Mouse (Mus musculus): ENCODE measurements around the gene Slc43a1. TPM values are rescaled to one million over a fixed set of nuclear protein-coding genes. Genes with fewer than 3 reads are reported as not detected.

The Slc43a1 gene
- total and polyA plus RNA-seq, 2 experiments from 2014 or later, result 0.46 to 1.8 TPM

GRCm38 (mm10) chr2:84841905-84842304 is 3.3 kb downstream of the Slc43a1 start:
- TF ChIP-seq CTCF (IDR thresholded peaks at IDR 0.05), result no peak
- H3K27me3 ChIP-seq (ENCODE audit: insufficient read depth, low read length), result peaks cover 37% of the 10 kb centered on the region
- ATAC-seq (ENCODE audit: low FRiP score) (no peak), DNase-seq (ENCODE audit: low spot score) (no peak)
- H3K4me1 ChIP-seq (ENCODE audit: insufficient read depth, low read length), result peaks cover 11% of the 10 kb centered on the region
- H3K9ac ChIP-seq (replicated peaks; ENCODE audit: low read length, poor library complexity, severe bottlenecking), result no peak overlapping the region
- H3K4me2 ChIP-seq (ENCODE audit: low read depth, low read length, poor library complexity, severe bottlenecking), result no peak overlapping the region
- H3K36me3 ChIP-seq (ENCODE audit: insufficient read depth, low read length), result no peaks in the 10 kb centered on the region
- H3K4me3 ChIP-seq (ENCODE audit: low read depth, low read length), result no peak overlapping the region
- no peaks in the 10 kb centered on the region for H3K9me3 ChIP-seq (ENCODE audit: low read length)
- H3K27ac ChIP-seq (ENCODE audit: low read depth, low read length), result no peak overlapping the region

- WGBS, result 89% methylated on average over 6 of the region's 6 CpGs
- DNase-seq (ENCODE audit: low spot score) (no peak), ATAC-seq (ENCODE audit: low FRiP score) (no peak)
- TF ChIP-seq CTCF (IDR thresholded peaks at IDR 0.05), result no peak
- no peaks in the 10 kb centered on the region for H3K36me3 ChIP-seq (ENCODE audit: insufficient read depth, low read length)
- no peak overlapping the region for H3K4me3 ChIP-seq (ENCODE audit: low read depth, low read length)
- H3K4me2 ChIP-seq (ENCODE audit: low read depth, low read length, poor library complexity, severe bottlenecking), result no peak overlapping the region
- H3K4me1 ChIP-seq (ENCODE audit: insufficient read depth, low read length), result peaks cover 11% of the 10 kb centered on the region
- H3K27ac ChIP-seq (ENCODE audit: low read depth, low read length), result no peak overlapping the region
- H3K9ac ChIP-seq (replicated peaks; ENCODE audit: low read length, poor library complexity, severe bottlenecking), result no peak overlapping the region
- peaks cover 24% of the 10 kb centered on the region for H3K27me3 ChIP-seq (ENCODE audit: insufficient read depth, low read length)
- no peaks in the 10 kb centered on the region for H3K9me3 ChIP-seq (ENCODE audit: low read length)
Measured at GRCm38 (mm10) chr2:84843654-84844053, 5.0 kb downstream of the Slc43a1 start.

- TF ChIP-seq CTCF (IDR thresholded peaks at IDR 0.05), result no peak
- no peak overlapping the region for H3K4me2 ChIP-seq (ENCODE audit: low read depth, low read length, poor library complexity, severe bottlenecking)
- H3K27ac ChIP-seq (ENCODE audit: low read depth, low read length), result no peak overlapping the region
- no peak for ATAC-seq (ENCODE audit: low FRiP score)
- H3K36me3 ChIP-seq (ENCODE audit: insufficient read depth, low read length), result no peaks in the 10 kb centered on the region
- H3K4me3 ChIP-seq (ENCODE audit: low read depth, low read length), result no peak overlapping the region
- H3K9ac ChIP-seq (replicated peaks; ENCODE audit: low read length, poor library complexity, severe bottlenecking), result no peak overlapping the region
- WGBS, result 80% methylated on average over 1 of the region's 1 CpGs
- peaks cover 12% of the 10 kb centered on the region; the same call in 1 of the 2 replicates for H3K27me3 ChIP-seq (ENCODE audit: insufficient read depth, low read length)
- H3K9me3 ChIP-seq (ENCODE audit: low read length), result no peaks in the 10 kb centered on the region
- no peak for DNase-seq (ENCODE audit: low spot score)
- H3K4me1 ChIP-seq (ENCODE audit: insufficient read depth, low read length), result peaks cover 4% of the 10 kb centered on the region; the same call in 1 of the 2 replicates
Measured at GRCm38 (mm10) chr2:84845226-84845625, 6.6 kb downstream of the Slc43a1 start.

- DNase-seq (ENCODE audit: low spot score) (no peak), ATAC-seq (ENCODE audit: low FRiP score) (no peak)
- no peak overlapping the region for H3K9ac ChIP-seq (replicated peaks; ENCODE audit: low read length, poor library complexity, severe bottlenecking)
- H3K9me3 ChIP-seq (ENCODE audit: low read length), result no peaks in the 10 kb centered on the region
- H3K4me3 ChIP-seq (ENCODE audit: low read depth, low read length), result no peak overlapping the region
- H3K4me2 ChIP-seq (ENCODE audit: low read depth, low read length, poor library complexity, severe bottlenecking), result no peak overlapping the region
- no peak for TF ChIP-seq CTCF (IDR thresholded peaks at IDR 0.05)
- no peaks in the 10 kb centered on the region for H3K27me3 ChIP-seq (ENCODE audit: insufficient read depth, low read length)
- no peak overlapping the region for H3K27ac ChIP-seq (ENCODE audit: low read depth, low read length)
- WGBS, result 63% methylated on average over 7 of the region's 7 CpGs
- no peaks in the 10 kb centered on the region for H3K36me3 ChIP-seq (ENCODE audit: insufficient read depth, low read length)
- no peaks in the 10 kb centered on the region for H3K4me1 ChIP-seq (ENCODE audit: insufficient read depth, low read length)
Measured at GRCm38 (mm10) chr2:84850407-84851129, 11.9 kb downstream of the Slc43a1 start.

- Histone ChIP-seq H3K9ac (replicated peaks; ENCODE audit: low read length, poor library complexity, severe bottlenecking) (no peak overlapping the region), H3K4me3 (ENCODE audit: low read depth, low read length) (no peak overlapping the region), H3K4me1 (ENCODE audit: insufficient read depth, low read length) (no peaks in the 10 kb centered on the region), H3K27me3 (ENCODE audit: insufficient read depth, low read length) (no peaks in the 10 kb centered on the region), H3K27ac (ENCODE audit: low read depth, low read length) (no peak overlapping the region), H3K36me3 (ENCODE audit: insufficient read depth, low read length) (no peaks in the 10 kb centered on the region), H3K9me3 (ENCODE audit: low read length) (no peaks in the 10 kb centered on the region), H3K4me2 (ENCODE audit: low read depth, low read length, poor library complexity, severe bottlenecking) (peak overlapping the region; percentile 20)
- no peak for TF ChIP-seq CTCF (IDR thresholded peaks at IDR 0.05)
- ATAC-seq (ENCODE audit: low FRiP score) (peak; percentile 26; the same call in 1 of the 2 replicates), DNase-seq (ENCODE audit: low spot score) (no peak)
- WGBS, result 38% methylated on average over 23 of the region's 23 CpGs
Measured at GRCm38 (mm10) chr2:84851130-84852040, 12.7 kb downstream of the Slc43a1 start.

- 48% methylated on average over 2 of the region's 2 CpGs for WGBS
Measured at GRCm38 (mm10) chr2:84855732-84856131, 17.1 kb downstream of the Slc43a1 start.

More at GRCm38 (mm10) chr2:84855732-84856131, 17.1 kb downstream of the Slc43a1 start:
- H3K4me3 ChIP-seq (ENCODE audit: low read depth, low read length), result no peak overlapping the region
- DNase-seq (ENCODE audit: low spot score) (peak; percentile 55), ATAC-seq (ENCODE audit: low FRiP score) (peak; percentile 50; the same call in 1 of the 2 replicates)
- no peaks in the 10 kb centered on the region for H3K9me3 ChIP-seq (ENCODE audit: low read length)
- peak; percentile 82 for TF ChIP-seq CTCF (IDR thresholded peaks at IDR 0.05)
- H3K36me3 ChIP-seq (ENCODE audit: insufficient read depth, low read length), result no peaks in the 10 kb centered on the region
- H3K9ac ChIP-seq (replicated peaks; ENCODE audit: low read length, poor library complexity, severe bottlenecking), result no peak overlapping the region
- H3K4me2 ChIP-seq (ENCODE audit: low read depth, low read length, poor library complexity, severe bottlenecking), result no peak overlapping the region
- H3K4me1 ChIP-seq (ENCODE audit: insufficient read depth, low read length), result no peaks in the 10 kb centered on the region
- no peak overlapping the region for H3K27ac ChIP-seq (ENCODE audit: low read depth, low read length)
- no peaks in the 10 kb centered on the region for H3K27me3 ChIP-seq (ENCODE audit: insufficient read depth, low read length)

Measured in midbrain, postnatal 0 days (tissue).